Mouse (Mus musculus) heart, postnatal 25 days (tissue): ENCODE data around the gene Scamp1. TPM values are rescaled to one million over a fixed set of nuclear protein-coding genes. Genes with fewer than 3 reads are reported as not detected.

Experiments used
- DNase-seq: peaks from one replicate; pipeline ENCODE4 v3.0.0; 2022; ENCODE audit warnings: low spot score
- intact Hi-C: fragments of 180-260 bp; cut with DNase I; formaldehyde crosslinking; loops from one replicate; pipeline ENCODE4 v1.15.1; 2025
- total RNA-seq, 2 experiments: library from RNA; stranded (reverse); gene quantifications; 2 replicates each; pipeline ENCODE4 v1.2.3; 2021

The Scamp1 gene
- total RNA-seq, 2 experiments from 2014 or later: 27.3 to 34.0 TPM

DNA sequence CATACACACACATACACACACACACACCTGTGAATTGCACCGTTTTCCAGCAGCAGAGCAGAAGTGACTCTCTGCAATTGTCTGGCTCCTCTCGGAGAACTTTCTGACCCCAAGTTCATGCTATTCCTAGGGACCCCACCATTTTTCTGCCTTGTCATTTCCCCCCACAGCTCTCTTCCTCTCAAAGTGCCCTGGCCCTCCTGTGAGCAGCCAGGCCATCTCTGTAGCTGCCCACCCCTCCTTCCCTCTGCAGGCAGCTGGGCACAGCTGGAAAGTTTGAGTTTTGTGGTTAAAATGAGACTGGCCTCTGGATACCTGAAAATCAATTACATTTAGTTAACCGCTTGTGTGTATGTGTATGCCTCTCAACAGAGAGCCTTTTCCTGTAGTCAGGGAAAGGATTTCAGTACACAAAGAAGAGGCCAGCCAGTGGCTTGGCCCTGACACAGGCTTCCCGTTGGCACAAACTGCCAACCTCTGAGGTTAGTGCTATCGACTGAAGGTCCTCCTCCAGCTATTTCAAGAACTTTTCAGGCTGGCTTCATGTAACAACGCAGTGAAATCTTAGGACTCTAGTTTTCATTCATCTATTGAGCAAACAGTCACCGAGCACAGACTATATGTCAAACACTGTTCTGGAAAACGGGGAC lies 102.2 kb downstream of the Scamp1 start:
- intact Hi-C loops: no loop called here
- DNase-seq: no peak

DNA sequence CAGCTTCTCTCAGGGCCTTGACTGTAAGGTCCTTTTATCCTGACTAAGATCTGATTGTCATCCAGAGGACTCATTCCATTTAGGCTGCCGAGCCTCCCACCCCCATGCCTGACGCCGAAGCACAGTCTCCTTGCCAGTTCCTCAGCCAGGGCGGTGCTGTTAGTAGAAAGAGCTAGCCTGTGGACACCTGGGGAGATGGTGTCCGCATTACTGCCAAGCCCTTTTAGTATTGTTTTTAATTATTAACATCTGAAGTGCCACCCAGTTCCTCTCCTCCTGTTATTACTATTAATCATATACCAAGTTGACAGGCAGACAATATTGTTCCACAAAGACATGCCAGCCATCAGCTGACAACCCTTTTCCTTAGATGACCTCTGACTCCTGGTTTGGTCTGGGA lies 103.6 kb downstream of the Scamp1 start:
- intact Hi-C loops: no loop called here
- DNase-seq: no peak

DNA sequence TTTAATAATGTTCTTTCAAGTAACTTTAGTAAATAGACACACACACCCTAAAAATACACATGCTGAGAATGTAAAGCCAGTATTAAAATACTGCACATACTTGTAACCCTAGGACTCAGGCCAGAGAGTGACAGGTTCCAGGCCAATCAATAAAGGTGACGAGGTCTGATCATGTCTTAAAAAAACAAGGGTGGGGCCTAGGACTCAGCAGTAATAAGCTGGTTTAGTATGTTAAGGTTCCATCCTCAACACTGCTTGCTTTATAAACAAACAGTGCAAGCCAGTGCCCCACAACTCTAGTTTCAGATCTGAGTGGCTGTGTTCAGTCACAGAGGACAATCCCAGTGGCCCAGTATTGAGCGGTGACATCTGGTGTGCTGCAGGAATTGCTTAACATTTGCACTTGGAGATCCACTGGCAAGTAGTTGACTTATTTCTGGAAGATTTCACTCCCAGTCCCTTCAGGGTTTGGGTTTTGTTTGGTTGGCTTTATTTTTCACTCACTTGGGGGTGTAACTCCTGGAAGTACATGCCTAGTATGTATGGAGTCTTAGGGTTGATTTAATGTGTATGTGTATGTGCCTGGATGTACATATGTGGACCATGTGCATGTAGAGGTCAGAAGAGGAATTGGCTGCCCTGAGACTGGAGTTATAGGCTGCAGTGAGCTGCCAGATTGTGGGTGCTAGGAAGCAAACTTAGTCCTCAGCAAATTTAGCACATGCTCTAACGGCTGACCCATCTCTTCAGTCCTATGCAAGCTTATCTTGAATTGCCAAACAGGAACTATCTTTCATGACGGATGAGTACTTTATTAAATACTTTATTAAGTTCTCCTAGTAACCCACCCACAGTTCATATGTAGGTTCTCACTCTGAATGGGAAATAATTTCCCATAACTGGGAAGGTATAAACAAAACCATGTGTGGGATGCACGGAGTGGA lies 104.9 kb downstream of the Scamp1 start:
- intact Hi-C loops: no loop called here
- DNase-seq: peak; percentile 22

DNA sequence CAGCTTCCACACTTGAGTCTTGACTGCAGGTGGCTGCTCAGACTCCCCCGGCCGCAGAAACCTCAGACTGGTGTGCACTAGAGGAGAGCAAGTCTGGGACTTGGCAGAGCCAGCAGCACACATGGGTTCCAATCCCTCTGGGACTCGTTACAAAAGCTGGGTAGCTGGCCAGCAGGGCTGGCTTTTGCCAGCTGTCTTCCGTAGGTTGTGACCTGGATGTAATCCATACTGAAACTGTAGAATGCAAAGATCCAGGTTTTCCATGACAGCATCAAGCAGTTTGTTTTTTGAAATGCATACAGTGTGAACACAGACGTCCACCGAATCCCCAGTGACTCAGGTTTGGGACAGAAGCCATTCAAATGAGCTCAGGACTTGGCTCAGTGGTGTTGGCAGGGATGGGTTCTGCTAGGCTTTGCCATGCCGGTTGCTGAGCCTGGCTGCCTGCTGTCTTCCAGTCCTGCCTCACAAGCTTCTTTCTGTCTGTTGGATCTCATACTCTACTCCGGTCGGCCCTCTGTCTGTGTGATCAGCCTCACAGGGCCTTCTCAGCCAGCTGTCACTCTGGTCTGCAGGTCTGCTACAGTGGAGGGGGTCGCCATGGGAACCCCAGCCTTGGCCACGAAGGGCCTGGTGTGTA lies 107.1 kb downstream of the Scamp1 start:
- DNase-seq: peak; percentile 45
- intact Hi-C loops: no loop called here

DNA sequence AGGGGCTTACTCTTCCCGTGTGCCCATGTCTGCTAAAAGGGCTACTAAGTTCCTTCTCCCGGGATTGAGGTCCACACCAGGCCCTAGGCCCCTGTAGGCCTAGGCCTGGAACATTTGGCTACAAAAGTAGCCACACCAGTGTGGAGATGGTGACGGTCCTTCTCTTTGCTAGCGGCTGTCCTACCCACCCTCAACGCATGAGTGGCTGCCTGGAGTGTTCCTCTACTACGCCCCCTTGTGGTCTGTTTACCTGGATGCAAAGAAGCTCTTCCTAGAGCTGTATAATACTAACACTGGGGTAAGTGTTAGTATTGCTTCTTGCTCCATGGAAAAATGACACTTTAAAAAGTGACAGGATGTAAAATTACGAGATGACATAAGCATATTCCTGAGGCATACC lies 108.5 kb downstream of the Scamp1 start:
- no peak for DNase-seq
- intact Hi-C loops: no loop called here

DNA sequence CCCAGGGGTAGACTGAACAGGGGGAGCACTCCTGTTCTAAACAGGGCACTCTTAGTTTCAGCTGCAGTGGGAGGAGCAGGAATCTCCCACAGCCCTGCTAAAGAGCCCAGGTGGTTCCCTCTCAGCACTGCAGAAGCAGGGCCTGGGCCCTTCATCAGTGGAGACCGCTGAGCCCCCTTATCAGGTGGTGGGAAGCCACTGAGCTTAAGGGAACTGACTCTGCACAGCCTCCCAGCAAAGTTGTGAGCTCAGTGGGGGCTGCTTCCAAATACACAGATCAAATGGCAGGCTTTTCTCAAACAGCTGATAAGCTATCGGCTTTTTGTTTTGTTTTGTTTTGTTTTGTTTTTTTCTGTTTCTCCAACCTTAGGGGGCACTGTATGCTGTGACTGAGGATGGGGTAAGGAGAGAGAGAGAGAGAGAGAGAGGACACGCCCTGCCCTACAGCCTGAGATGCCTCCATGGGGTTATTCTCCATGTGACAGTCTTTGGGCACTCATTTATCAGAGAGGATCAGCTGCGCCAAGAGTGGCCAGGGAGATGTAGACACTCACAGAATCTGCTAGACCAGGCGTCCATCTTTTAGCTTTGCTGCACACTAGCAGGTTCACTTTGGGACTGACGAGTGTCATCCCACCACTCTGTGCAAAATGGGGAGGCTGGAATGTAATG lies 110.1 kb downstream of the Scamp1 start:
- no peak for DNase-seq
- intact Hi-C loops: no loop called here

DNA sequence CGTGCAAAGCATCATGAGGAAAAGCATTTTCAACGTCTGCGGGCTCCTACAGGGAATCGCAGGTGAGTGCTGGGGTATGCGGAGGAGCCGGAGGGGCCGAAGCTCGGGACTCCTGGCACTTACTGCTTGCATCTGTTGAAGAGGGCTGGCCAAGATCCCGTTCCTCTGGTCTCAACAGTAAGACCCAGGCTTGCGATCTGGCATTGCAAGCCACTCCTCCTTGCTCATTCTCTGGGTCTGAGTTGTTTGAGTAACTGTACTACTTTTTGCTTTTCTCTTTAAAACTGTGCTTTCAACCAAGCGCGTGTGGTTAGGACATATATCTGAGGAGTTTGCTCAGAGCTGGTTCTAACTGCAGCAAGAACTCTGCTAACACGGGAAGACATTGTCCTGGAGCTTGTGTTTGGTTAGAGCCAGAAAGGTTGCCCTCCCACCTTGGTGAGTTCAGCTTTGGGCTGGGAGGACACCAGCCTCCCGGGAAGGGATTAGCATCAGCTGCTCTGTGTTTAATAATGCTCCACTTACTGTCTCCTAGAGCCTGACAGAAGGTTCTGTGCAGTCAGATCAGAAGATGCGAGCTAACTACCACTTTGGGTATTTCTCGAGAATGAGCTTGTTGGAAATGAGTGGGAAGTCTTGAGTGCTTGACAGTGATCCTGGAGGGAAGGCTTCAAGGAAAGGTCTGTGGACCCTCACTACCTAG lies 110.9 kb downstream of the Scamp1 start:
- DNase-seq: no peak
- intact Hi-C loops: no loop called here

DNA sequence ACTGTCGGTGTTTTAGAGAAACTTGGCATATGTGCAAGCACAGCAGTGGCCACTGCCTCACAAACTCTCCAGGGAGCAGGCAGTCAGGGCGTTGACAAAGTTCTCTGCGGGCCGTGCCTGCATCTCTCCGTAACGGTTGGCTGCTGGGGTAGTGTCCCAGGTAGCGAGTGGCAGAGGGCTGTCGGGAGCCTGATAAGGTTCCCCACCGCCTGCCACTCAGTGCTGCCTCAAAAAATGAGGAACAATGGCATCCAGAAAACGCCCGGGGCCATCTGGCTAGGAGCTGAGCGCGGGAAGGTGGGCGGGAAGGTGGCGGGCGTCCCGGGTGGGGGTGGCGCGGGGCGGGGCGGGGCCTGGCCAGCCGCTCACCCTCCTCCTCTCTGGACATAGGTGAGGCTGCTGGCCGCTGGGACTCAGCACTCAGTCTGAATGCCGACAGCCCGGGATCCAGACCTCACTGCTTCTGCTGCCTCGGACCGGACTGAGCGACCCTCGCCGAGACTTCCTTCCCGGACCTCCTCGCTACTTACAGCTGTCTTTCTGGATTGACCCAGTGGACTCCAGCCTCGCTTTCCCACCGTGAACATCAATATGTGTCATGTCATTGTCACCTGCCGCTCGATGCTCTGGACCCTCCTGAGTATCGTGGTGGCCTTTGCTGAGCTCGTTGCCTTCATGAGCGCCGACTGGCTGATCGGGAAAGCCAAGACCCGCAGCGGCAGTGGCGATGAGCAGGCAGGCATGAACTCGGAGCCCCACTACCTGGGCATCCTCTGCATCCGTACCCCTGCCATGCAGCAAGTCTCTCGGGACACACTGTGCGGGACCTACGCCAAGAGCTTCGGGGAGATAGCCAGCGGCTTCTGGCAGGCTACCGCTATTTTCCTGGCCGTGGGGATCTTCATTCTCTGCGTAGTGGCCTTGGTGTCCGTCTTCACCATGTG lies 111.8 kb downstream of the Scamp1 start:
- no peak for DNase-seq
- intact Hi-C loops: no loop called here

DNA sequence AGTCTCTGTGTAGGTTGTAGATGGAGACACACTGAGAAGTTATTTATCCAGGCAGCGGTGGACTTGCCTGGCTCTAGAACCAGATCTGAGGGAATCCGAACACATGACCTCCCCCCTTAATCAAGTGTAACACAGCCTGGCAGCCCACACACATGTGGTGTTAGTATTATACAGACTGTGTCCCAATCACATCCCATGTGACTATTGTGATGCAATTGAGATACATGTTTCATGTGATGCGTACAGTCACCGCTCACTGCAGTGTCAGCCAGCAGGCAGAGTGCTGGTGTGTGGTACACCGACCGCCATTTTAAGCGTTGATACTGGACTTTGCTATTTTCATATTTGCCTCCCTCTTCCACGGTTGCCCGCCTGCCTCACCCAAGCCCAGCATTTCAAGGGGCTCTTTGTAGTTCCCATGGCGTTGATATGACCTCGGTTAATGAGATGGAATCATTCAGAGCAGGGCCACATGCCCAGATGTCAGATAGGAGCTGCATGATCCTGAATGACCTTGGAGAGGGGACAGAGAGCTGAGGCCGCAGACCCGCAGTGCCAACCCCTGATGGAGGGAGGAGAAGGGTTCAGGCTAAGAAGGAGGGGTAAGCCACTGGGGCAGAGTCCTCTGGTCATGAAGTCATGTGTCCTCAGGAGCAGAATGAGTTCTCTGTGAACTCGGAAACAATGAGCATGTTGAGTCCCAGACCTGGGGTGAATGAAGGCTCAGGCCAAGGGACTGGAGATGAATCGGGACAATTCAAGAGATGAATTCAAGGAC lies 112.9 kb downstream of the Scamp1 start:
- DNase-seq: no peak

DNA sequence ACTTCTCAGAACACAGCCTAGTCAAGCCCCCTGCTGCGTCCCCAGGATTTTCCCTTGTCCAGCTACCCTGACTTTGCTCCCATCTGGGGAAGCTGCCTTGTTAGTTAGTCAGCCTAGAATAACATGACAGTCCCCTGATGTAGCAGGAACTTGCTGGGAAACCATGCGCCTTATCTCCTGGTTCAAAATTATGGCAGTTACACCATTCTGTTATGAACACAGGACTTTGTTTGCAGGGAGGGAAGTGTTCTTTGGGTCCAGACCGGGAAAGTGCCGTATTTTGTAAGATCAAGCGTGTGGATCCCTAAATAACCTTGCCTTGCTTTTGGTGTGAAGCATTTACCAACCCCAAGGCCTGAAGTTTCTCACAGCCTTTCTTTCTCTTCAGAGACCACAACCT lies 114.0 kb downstream of the Scamp1 start:
- intact Hi-C loops: no loop called here

More for the DNA sequence above, 112.9 kb downstream of the Scamp1 start:
- intact Hi-C loops: no loop called here

DNA sequence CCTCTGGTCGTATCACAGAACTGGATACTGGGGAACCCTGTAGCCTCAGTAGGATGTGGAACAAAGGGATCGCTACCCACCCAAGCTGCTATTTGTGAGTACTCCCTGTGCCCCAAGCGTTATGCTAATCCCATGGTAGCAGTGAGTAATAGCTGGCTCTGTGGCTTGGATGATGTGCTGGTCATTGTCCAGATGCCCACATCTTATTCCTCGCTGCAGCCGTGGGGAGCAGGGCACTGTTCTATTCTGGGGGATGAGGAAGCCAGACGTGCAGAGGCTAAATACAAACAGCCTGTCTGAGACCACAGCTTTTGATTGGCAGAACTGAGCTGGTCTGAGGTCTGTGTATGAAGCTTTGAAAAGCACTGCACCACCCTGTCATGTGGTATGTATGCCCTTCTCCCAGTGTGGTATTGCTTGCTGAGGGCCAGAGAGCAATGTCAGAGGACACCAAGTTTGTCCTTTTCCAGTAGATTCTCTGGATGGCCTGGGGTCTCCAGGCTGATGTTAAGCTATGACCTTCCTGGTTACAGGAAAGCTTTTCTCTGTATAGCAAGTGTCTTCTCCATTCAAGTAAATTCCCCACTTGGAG lies 116.2 kb downstream of the Scamp1 start:
- intact Hi-C loops: no loop called here
- no peak for DNase-seq

More for the DNA sequence above, 114.0 kb downstream of the Scamp1 start:
- no peak for DNase-seq

DNA sequence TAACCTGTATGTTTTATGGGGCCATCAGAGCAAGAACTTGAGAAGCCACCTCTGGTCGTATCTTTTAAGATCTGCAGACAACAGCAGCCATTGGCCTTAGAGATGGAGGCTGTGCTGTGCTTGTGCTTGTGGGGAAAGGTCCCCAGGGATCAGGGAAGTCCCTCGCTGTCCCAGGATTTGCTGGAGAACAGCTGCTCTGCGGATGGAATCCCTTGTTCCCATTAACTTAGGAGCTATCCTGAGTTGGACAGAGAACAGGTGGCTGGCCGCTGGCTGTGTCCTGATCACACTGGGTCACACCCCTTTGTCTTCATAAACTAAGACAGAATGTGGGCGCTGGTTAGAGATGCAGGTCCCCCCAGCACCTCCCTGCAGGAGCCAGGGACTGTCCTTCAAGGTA lies 117.3 kb downstream of the Scamp1 start:
- DNase-seq: no peak
- intact Hi-C loops: no loop called here

DNA sequence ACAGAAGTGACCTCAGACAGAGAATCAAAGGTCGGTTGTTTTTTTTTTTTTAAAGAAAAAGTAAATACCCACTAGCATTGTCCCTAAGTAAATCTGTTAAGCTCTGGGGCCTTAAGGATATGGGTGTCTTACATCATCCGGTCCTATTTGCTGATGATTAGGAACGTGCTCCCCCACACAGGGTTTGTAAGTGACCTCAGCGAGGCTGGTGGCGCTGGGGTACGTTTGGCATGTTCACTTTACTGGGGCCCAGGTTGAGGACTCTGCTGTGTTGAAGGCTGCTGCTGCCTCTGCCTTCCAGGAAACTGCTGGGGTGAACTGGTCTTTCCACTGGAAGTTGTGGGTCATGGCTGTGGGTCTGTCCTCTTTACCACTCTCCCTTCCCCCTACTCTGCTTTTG lies 121.2 kb downstream of the Scamp1 start:
- intact Hi-C loops: no loop called here
- no peak for DNase-seq

DNA sequence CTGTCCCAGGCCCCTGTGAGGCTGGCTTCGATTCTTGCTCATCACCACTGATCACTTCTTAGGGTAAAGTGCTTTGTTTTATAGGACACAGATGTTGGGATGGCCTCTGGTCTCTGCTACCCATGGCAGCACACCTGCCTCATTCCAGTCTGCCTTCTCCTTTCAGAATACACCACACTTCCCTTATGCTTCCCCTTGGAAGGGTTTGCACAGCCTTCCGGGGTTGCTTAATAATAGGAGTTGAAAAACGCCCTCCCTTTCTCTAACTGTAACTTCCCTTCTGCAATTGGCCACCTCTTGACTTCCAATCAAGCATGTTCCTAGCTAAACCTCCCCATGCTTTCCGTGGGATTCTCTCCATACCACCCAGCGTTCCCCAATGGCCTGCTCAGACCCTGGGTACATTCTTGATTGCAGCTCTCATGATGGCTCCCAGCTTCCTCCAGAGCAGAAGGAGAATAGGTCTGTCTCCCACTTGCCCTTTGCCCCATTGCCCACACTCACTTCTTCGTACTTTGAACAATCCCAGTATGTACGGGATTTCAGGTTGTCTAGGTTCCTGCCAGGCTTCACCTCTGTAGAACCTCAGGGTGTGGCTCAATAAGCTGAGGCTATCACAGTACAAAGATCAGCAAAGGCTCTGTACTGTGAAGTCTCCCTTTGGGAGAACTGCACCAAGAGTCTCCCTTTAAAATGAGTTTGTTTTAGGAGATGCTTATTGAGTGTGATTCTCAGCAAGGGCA lies 126.0 kb downstream of the Scamp1 start:
- intact Hi-C loops: no loop called here
- DNase-seq: no peak

DNA sequence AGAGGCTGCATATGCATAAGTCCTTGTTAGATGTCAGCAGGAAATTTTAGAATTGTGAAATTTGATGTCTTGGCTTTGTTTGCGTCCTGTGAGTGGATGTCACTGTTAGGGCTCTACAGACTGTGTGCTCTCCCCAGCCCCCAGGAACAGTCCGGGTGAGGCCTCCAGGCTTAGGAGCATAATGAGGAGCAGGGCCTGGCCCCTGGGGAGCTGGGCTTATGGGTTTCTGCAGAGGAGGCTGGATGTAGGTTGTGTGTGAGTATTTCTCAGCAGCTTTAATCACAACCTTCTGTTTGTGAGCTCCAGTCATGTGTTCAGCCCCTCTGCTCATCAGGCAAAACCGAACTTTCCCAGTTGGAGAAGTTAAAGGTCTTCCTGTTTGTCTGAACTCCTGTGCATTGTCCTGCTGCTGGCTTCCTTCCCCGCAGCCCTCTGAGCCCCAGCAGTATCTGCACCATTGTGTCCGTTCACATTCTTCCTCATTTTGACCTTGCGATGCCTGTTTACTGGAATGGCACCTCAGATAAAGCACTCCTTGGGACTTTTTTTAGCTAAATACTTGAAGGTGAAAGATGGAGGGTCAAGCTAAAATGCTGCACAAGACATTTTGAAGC lies 126.7 kb downstream of the Scamp1 start:
- intact Hi-C loops: no loop called here

DNA sequence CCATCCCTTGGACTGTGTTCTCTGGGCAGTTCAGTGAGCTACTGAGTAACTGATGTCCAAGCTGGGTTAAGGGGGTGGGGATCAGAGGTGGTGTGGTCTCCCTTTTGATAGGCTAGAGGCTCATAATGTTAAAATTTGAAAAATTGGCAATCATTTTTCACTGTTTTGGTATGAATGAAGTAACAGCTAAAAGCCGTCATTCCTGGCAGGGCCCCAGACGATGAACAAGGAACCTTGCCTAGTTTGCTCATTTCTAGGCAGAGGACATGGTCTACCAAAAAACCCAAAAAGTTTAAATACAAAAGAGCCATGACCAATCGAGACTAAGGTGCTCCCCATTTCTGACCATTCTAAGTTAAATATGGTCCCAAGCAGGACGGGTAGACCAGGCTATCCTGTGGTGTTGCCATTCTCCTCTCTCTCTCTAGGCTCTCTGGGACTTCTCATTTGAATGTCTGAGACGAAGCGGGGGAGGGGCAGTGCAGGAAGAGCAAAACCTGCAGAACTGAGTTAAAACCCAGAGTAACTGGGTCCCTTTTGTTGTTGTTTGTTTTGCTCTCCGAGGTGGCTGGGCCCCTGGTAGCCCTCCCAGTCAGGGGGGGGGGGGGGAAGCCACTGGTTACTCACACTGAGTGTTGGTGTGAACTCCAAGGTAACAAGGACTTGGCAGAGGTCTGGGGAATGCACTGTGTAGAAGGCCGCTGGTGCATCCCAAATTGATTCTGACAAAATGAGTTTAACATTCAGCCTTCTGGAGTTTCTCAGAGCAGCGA lies 129.8 kb downstream of the Scamp1 start:
- no peak for DNase-seq
- intact Hi-C loops: no loop called here

More for the DNA sequence above, 126.7 kb downstream of the Scamp1 start:
- DNase-seq: no peak
